Mouse (Mus musculus) lung, postnatal 14 days (tissue): ENCODE measurements at regions not wholly inside any gene's neighbourhood (a gene's known extent, or its start where the extent isn't known, plus 50 kb on each side); places are given as distances from the start of the nearest gene placed in this dataset.

ENCODE experiments used
- DNase-seq: peaks from one replicate; pipeline ENCODE4 v3.0.0; 2021

- no peak for DNase-seq
Observed at GRCm38 (mm10) chr2:173334856-173335595, 58.7 kb upstream of the Pmepa1 start.

- DNase-seq, result peak; percentile 83
Observed at GRCm38 (mm10) chr2:173335859-173336258, 59.5 kb upstream of the Pmepa1 start.

- no peak for DNase-seq
Observed at GRCm38 (mm10) chr2:173337666-173338065, 61.3 kb upstream of the Pmepa1 start.

- peak; percentile 72 for DNase-seq
Observed at GRCm38 (mm10) chr2:173338671-173339070, 62.3 kb upstream of the Pmepa1 start.

GRCm38 (mm10) chr2:173339211-173339610 lies 62.9 kb upstream of the Pmepa1 start:
- no peak for DNase-seq

GRCm38 (mm10) chr2:173340044-173340601 lies 63.8 kb upstream of the Pmepa1 start:
- peak; percentile 28 for DNase-seq

GRCm38 (mm10) chr2:173342605-173343260 lies 66.4 kb upstream of the Pmepa1 start:
- peak; percentile 26 for DNase-seq

- no peak for DNase-seq
Observed at GRCm38 (mm10) chr2:173343665-173344064, 67.3 kb upstream of the Pmepa1 start.

- no peak for DNase-seq
Observed at GRCm38 (mm10) chr2:173344221-173344620, 67.9 kb upstream of the Pmepa1 start.

GRCm38 (mm10) chr2:173347341-173347740 lies 71.0 kb upstream of the Pmepa1 start:
- DNase-seq, result no peak

- no peak for DNase-seq
Observed at GRCm38 (mm10) chr2:173348757-173349156, 72.4 kb upstream of the Pmepa1 start.

- DNase-seq, result no peak
Observed at GRCm38 (mm10) chr2:173349510-173349909, 73.2 kb upstream of the Pmepa1 start.

GRCm38 (mm10) chr2:173349910-173350309 lies 73.6 kb upstream of the Pmepa1 start:
- DNase-seq, result no peak

GRCm38 (mm10) chr2:173350405-173350804 lies 74.1 kb upstream of the Pmepa1 start:
- no peak for DNase-seq

GRCm38 (mm10) chr2:173350831-173351230 lies 74.5 kb upstream of the Pmepa1 start:
- DNase-seq, result no peak

- DNase-seq, result peak; percentile 69
Observed at GRCm38 (mm10) chr2:173351831-173352755, 75.8 kb upstream of the Pmepa1 start.

- no peak for DNase-seq
Observed at GRCm38 (mm10) chr2:173352756-173353139, 76.4 kb upstream of the Pmepa1 start.

GRCm38 (mm10) chr2:173353435-173354241 lies 77.3 kb upstream of the Pmepa1 start:
- no peak for DNase-seq

- no peak for DNase-seq
Observed at GRCm38 (mm10) chr2:173356786-173357185, 80.5 kb upstream of the Pmepa1 start.

GRCm38 (mm10) chr2:173365441-173366166 lies 89.3 kb upstream of the Pmepa1 start:
- no peak for DNase-seq

- DNase-seq, result no peak
Observed at GRCm38 (mm10) chr2:173366734-173367133, 90.4 kb upstream of the Pmepa1 start.
